Comparison of ENCODE assay signal across 15 mouse cellular contexts in the genomic region with DNA sequence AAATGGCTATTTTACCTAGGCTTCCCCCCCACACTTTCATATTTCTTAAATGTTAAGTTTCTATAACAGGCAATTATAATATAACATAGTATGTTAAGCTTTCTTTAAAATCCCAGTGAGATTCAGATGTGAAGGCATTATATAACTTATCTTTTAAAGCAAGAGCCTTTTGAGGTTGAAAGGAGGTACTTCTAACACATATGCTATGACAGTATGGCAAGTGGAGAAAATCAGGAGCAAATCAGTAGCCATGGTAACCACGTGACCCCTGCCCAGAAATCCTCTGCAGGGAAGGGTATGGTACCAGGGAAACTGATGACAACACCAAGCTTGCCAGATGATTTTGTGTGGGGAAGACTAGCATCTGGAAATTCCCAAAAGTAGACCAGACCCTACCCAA.
"Had no signal": no experiment of that assay in that cellular context is flagged by ENCODE, and none has a peak within 500 bp of the region (broad histone marks: within the 10 kb centered on the region; RNA-seq: fewer than 3 reads in every experiment).

No protein-coding gene starts in this region.

- DNase-seq: kidney, adult 2 months; kidney, postnatal 25 days; left cerebral cortex, postnatal 4 days; liver, postnatal 0 days; lung, embryonic 14.5 days; thymus, adult 18-20 months; thymus, postnatal 36 days had no signal

- H3K27me3 ChIP-seq: limb, embryonic 12.5 days; limb, embryonic 15.5 days; midbrain, embryonic 12.5 days had no signal

- H3K4me1 ChIP-seq: limb, embryonic 12.5 days; limb, embryonic 15.5 days; midbrain, embryonic 12.5 days had no signal

- H3K9ac ChIP-seq: limb, embryonic 12.5 days; limb, embryonic 15.5 days; liver, embryonic 14.5 days; liver, postnatal 0 days; lung, embryonic 14.5 days; midbrain, embryonic 12.5 days had no signal

- H3K4me2 ChIP-seq: limb, embryonic 12.5 days; limb, embryonic 15.5 days; liver, embryonic 11.5 days; lung, embryonic 14.5 days; midbrain, embryonic 12.5 days had no signal

- H3K36me3 ChIP-seq: limb, embryonic 12.5 days; limb, embryonic 15.5 days; midbrain, embryonic 12.5 days had no signal

- H3K27ac ChIP-seq: kidney, postnatal 0 days; limb, embryonic 12.5 days; limb, embryonic 15.5 days; liver, embryonic 14.5 days; macrophage; midbrain, embryonic 12.5 days had no signal

- H3K4me3 ChIP-seq: limb, embryonic 12.5 days; limb, embryonic 15.5 days; midbrain, embryonic 12.5 days had no signal

- H3K9me3 ChIP-seq: limb, embryonic 12.5 days; limb, embryonic 15.5 days; midbrain, embryonic 12.5 days had no signal

- ATAC-seq: liver, postnatal 0 days; lung, postnatal 0 days had no signal
